Mouse (Mus musculus) embryonic facial prominence, embryonic 13.5 days (tissue): ENCODE data around the gene Stim1. TPM values are rescaled to one million over a fixed set of nuclear protein-coding genes. Genes with fewer than 3 reads are reported as not detected.
"Not testable (repeated sequence)": the region's sequence is repeated elsewhere in the genome, so short reads cannot be mapped to it uniquely, and the experiment has no call there.

ENCODE experiments used
- ATAC-seq: fragments of 200-750 bp; cut with Nextera tagmentation; 2 replicates; pipeline ENCODE4 v1.8.0; 2017; ENCODE audit warnings: low read depth; ENCODE audit not compliant: insufficient number of reproducible peaks, insufficient read depth, low FRiP score, low TSS enrichment
- H3K27ac ChIP-seq: fragments of 300-500 bp; sonication (generic); 2 replicates; pipeline ENCODE4 v1.5.1; 2015; ENCODE audit warnings: moderate library complexity, mild to moderate bottlenecking, inconsistent platforms
- H3K27me3 ChIP-seq: fragments of 300-500 bp; sonication (generic); 2 replicates; pipeline ENCODE4 v1.6.1; 2015; ENCODE audit warnings: mild to moderate bottlenecking, inconsistent platforms
- H3K36me3 ChIP-seq: fragments of 300-500 bp; sonication (generic); 2 replicates; pipeline ENCODE4 v1.6.1; 2015; ENCODE audit warnings: mild to moderate bottlenecking, inconsistent platforms
- H3K4me1 ChIP-seq: fragments of 300-500 bp; sonication (generic); 2 replicates; pipeline ENCODE4 v1.6.1; 2015; ENCODE audit warnings: inconsistent platforms
- H3K4me2 ChIP-seq: fragments of 300-500 bp; sonication (generic); 2 replicates; pipeline ENCODE4 v1.6.1; 2015; ENCODE audit warnings: moderate library complexity, mild to moderate bottlenecking, inconsistent platforms
- H3K4me3 ChIP-seq: fragments of 300-500 bp; sonication (generic); 2 replicates; pipeline ENCODE4 v1.5.1; 2015; ENCODE audit warnings: mild to moderate bottlenecking, inconsistent platforms
- H3K9ac ChIP-seq: fragments of 300-500 bp; sonication (generic); 2 replicates; pipeline ENCODE4 v1.6.1; 2015; ENCODE audit warnings: mild to moderate bottlenecking, inconsistent platforms
- H3K9me3 ChIP-seq: fragments of 300-500 bp; sonication (generic); 2 replicates; pipeline ENCODE4 v1.6.1; 2016; ENCODE audit warnings: inconsistent platforms
- WGBS: fragments of 180-500 bp; shearing (Covaris S2); methylation state at CpG from one replicate; pipeline ENCODE4 v1.1.7; 2015; ENCODE audit warnings: mixed read lengths; 5-methylcytosine and 5-hydroxymethylcytosine counted together
- polyA plus RNA-seq: library from polyadenylated mRNA; unstranded; fragments of >200 nt; fragmentation: Nextera tagmentation; extraction: Ambion mirVana; gene quantifications from 2 replicates; pipeline ENCODE4 v1.2.1, GENCODE M21; 2015

The Stim1 gene
- polyA plus RNA-seq, 1 experiment from 2014 or later: 27.7 TPM

GRCm38 (mm10) chr7:102249896-102250630, 17.5 kb upstream of the Stim1 start:
- peak overlapping the region; percentile 92 for H3K9ac ChIP-seq
- H3K27ac ChIP-seq: peak overlapping the region; percentile 99
- under 1% methylated on average over 39 of the region's 49 CpGs for WGBS
- peak overlapping the region; percentile 80 for H3K4me3 ChIP-seq
- H3K36me3 ChIP-seq: no peaks in the 10 kb centered on the region
- H3K27me3 ChIP-seq: no peaks in the 10 kb centered on the region
- no peaks in the 10 kb centered on the region for H3K9me3 ChIP-seq
- peak overlapping the region; percentile 77 for H3K4me2 ChIP-seq
- peaks cover 38% of the 10 kb centered on the region for H3K4me1 ChIP-seq
- peak; percentile 82 for ATAC-seq

GRCm38 (mm10) chr7:102250631-102251214, 16.9 kb upstream of the Stim1 start:
- H3K9me3 ChIP-seq: no peaks in the 10 kb centered on the region
- peak overlapping the region; percentile 80 for H3K4me3 ChIP-seq
- no peaks in the 10 kb centered on the region for H3K36me3 ChIP-seq
- H3K4me2 ChIP-seq: peak overlapping the region; percentile 77
- H3K27me3 ChIP-seq: no peaks in the 10 kb centered on the region
- H3K9ac ChIP-seq: peak overlapping the region; percentile 92
- H3K4me1 ChIP-seq: peaks cover 36% of the 10 kb centered on the region
- H3K27ac ChIP-seq: peak overlapping the region; percentile 99
- WGBS: under 1% methylated on average over 31 of the region's 33 CpGs
- ATAC-seq: peak; percentile 48

DNA sequence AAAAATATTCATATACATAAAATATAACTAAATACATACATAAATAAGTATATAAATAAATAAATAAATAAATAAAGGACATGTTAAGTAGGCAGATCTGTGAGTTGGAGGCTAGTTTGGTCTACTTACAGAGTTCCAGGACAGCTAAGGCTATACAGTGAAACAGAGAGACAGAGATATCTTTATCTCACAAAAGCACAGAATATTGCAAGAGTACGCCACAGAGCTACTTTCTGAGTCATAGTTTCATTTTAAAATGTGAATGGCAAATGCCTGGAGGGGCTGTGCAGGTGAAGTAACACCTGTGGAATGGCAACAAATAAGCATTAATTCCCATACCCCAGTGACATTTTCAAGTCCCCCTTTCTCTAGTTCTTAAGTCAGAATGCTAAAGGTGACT, 14.0 kb upstream of the Stim1 start:
- Histone ChIP-seq H3K27me3 (no peaks in the 10 kb centered on the region), H3K36me3 (no peaks in the 10 kb centered on the region), H3K4me1 (peaks cover 6% of the 10 kb centered on the region), H3K4me2 (no peak overlapping the region), H3K27ac (no peak overlapping the region), H3K9me3 (no peaks in the 10 kb centered on the region), H3K9ac (no peak overlapping the region), H3K4me3 (no peak overlapping the region)
- no peak for ATAC-seq
- 80% methylated on average over 1 of the region's 1 CpGs for WGBS

GRCm38 (mm10) chr7:102255954-102256353, 11.7 kb upstream of the Stim1 start, which contains the start of gene Rhog:
Rhog (minus strand) TSS chr7:102256054.
- H3K9me3 ChIP-seq: no peaks in the 10 kb centered on the region
- no peak within 1 kb of the TSS for H3K9ac ChIP-seq
- no peak within 1 kb of the TSS for H3K4me2 ChIP-seq
- no peak within 1 kb of the TSS for H3K27ac ChIP-seq
- H3K36me3 ChIP-seq: no peaks in the 10 kb centered on the region
- no peaks in the 10 kb centered on the region for H3K27me3 ChIP-seq
- no peak for ATAC-seq
- no peaks in the 10 kb centered on the region for H3K4me1 ChIP-seq
- WGBS: 74% methylated on average over 3 of the region's 3 CpGs
- H3K4me3 ChIP-seq: no peak within 1 kb of the TSS

DNA sequence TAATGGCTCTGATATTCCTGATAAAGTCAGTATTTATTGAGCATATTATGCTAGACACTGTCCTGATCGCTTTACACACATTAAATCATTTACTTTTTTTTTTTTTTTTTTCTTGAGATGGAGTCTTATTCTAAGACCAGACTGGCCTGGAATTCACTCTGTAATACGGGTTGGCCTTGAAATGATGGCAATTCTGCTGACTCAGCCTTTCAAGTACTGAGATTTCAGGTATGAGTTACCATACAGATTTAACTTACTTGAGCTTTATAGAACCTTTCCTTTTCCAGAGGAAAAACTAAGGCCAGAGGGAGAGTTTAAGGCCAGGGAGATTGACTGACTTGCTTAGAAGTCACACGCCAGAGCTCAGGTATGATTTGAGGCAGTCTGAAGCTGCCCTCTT, 11.0 kb upstream of the Stim1 start:
- WGBS: 79% methylated on average over 3 of the region's 3 CpGs
- no peaks in the 10 kb centered on the region for H3K36me3 ChIP-seq
- no peak for ATAC-seq
- no peak overlapping the region for H3K27ac ChIP-seq
- H3K4me1 ChIP-seq: no peaks in the 10 kb centered on the region
- H3K9me3 ChIP-seq: no peaks in the 10 kb centered on the region
- no peak overlapping the region for H3K4me3 ChIP-seq
- no peak overlapping the region for H3K9ac ChIP-seq
- no peak overlapping the region for H3K4me2 ChIP-seq
- no peaks in the 10 kb centered on the region for H3K27me3 ChIP-seq

GRCm38 (mm10) chr7:102258189-102258588, 9.4 kb upstream of the Stim1 start:
- Histone ChIP-seq H3K27me3 (no peaks in the 10 kb centered on the region), H3K9ac (no peak overlapping the region), H3K27ac (no peak overlapping the region), H3K4me1 (no peaks in the 10 kb centered on the region), H3K36me3 (no peaks in the 10 kb centered on the region), H3K9me3 (no peaks in the 10 kb centered on the region), H3K4me3 (no peak overlapping the region), H3K4me2 (no peak overlapping the region)
- no peak for ATAC-seq
- 19% methylated on average over 4 of the region's 4 CpGs for WGBS

DNA sequence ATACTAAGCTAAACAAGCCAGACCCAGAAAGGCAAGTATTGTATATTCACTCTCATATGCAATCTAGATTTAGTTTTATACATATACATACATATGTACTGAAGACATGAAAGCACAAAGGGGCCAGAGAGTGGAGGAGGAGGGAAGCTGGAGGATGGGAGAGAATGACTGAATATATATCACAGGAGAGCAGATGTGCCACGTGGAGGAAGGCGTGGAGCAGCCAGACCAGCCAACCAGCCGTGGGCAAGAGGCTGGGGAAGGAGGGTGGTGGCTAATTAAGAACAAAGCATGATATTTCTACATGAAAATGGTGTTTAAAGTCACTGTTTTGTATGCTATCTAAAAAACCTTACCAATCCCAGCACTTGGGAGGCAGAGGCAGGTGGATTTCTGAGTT, 8.9 kb upstream of the Stim1 start:
- no peaks in the 10 kb centered on the region for H3K9me3 ChIP-seq
- H3K4me3 ChIP-seq: no peak overlapping the region
- no peak overlapping the region for H3K27ac ChIP-seq
- WGBS: 70% methylated on average over 3 of the region's 3 CpGs
- no peak overlapping the region for H3K4me2 ChIP-seq
- no peak for ATAC-seq
- no peaks in the 10 kb centered on the region for H3K27me3 ChIP-seq
- no peak overlapping the region for H3K9ac ChIP-seq
- no peaks in the 10 kb centered on the region for H3K36me3 ChIP-seq
- H3K4me1 ChIP-seq: no peaks in the 10 kb centered on the region

DNA sequence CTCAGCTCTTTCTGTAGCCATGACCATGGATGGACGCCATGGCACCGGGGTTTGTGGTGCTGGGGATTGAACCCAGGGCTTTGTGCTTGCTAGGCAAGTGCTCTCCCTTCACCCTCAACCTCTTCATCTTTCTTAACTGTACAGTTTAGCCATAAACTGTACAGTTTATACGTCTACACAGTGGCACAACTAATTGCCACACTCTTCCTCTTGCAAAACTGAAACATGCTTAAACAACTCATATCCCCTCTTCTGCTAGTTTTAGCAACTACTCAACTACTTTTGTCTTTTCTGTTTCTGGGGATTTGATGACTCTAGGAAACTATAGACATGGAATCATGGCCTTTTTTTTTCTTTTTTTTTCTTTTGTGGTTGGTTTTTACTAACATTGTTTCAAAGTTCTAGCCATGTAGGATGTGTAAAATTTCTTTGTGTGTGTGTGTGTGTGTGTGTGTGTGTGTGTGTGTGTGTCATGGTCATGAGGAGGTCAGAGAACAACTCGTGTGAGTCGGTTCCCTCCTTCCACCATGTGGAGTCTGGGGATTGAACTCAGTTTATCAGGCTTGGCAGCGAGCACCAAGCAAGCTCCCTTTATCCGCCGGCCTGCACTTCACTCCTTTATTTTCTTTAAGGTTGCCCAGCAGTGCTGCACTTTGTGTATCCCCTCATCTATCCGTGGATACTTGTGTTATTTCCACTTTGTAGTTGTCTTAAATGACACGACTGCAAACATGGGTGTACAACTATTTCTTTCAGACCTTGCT, 7.7 kb upstream of the Stim1 start:
- 83% methylated on average over 10 of the region's 10 CpGs for WGBS
- H3K9ac ChIP-seq: no peak overlapping the region
- H3K4me3 ChIP-seq: no peak overlapping the region
- no peaks in the 10 kb centered on the region for H3K4me1 ChIP-seq
- no peak for ATAC-seq
- no peaks in the 10 kb centered on the region for H3K9me3 ChIP-seq
- no peaks in the 10 kb centered on the region for H3K27me3 ChIP-seq
- no peak overlapping the region for H3K4me2 ChIP-seq
- no peak overlapping the region for H3K27ac ChIP-seq
- H3K36me3 ChIP-seq: no peaks in the 10 kb centered on the region

DNA sequence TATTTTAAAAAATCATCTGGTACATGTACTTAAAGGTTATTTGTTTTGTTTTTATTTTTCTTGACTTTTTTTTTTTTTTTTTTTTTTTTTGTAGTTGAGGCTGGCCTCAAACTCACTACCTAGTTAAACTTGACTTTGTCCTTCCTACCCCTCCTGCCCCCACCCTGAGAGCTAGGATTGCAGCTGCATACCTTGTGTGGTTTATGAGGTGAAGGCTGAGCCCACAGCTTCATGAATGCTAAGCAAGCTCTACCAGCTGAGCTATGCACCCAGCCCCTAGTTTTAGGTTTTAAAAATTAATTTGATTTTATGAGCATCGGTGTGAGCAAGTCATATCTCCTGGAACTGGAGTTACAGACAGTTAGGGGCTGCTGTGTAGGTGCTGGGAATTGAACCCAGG, 7.1 kb upstream of the Stim1 start:
- Histone ChIP-seq H3K4me1 (no peaks in the 10 kb centered on the region), H3K9me3 (no peaks in the 10 kb centered on the region), H3K27me3 (no peaks in the 10 kb centered on the region), H3K9ac (no peak overlapping the region), H3K4me2 (no peak overlapping the region), H3K36me3 (no peaks in the 10 kb centered on the region), H3K27ac (no peak overlapping the region), H3K4me3 (no peak overlapping the region)
- 79% methylated on average over 1 of the region's 1 CpGs for WGBS
- no peak for ATAC-seq

- Histone ChIP-seq H3K4me3 (no peak overlapping the region), H3K4me1 (0 out of 2 replicates have a peak, but pooled peaks cover 4% of the 10 kb centered on the region), H3K9ac (no peak overlapping the region), H3K9me3 (no peaks in the 10 kb centered on the region), H3K27ac (no peak overlapping the region), H3K4me2 (no peak overlapping the region), H3K36me3 (no peaks in the 10 kb centered on the region), H3K27me3 (no peaks in the 10 kb centered on the region)
- WGBS: 92% methylated on average over 2 of the region's 2 CpGs
- ATAC-seq: no peak
Observed at GRCm38 (mm10) chr7:102263020-102263419, 4.6 kb upstream of the Stim1 start.

DNA sequence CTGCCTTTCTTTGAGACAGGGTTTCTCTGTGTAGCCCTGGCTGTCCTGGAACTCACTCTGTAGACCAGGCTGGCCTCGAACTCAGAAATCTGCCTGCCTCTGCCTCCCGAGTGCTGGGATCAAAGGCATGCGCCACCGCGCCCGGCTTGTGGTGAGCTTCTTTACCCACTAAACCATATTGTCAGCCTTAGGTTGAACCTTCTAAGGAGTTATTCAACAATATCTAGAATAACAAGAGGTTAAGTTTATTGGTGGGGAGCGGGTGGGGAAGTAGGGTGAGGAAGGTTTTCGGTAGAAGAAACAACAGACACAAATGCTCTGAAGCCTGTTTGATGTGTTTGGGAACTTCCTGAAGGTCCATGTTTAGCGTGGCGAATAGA, 1.6 kb upstream of the Stim1 start:
- not testable (repeated sequence) for H3K4me3 ChIP-seq, ATAC-seq
- 91% methylated on average over 10 of the region's 10 CpGs for WGBS

More for the DNA sequence above, 1.6 kb upstream of the Stim1 start:
- peaks cover 19% of the 10 kb centered on the region; the same call in 1 of the 2 replicates for H3K4me1 ChIP-seq
- not testable (repeated sequence) for H3K9ac ChIP-seq, H3K27me3 ChIP-seq, H3K27ac ChIP-seq, H3K9me3 ChIP-seq, H3K36me3 ChIP-seq, H3K4me2 ChIP-seq
